Mouse (Mus musculus): ENCODE measurements around the gene Fam19a2. TPM values are rescaled to one million over a fixed set of nuclear protein-coding genes. Genes with fewer than 3 reads are reported as not detected.

Fam19a2 gene
- polyA plus RNA-seq, 1 experiment = 0.31 TPM

GRCm38 (mm10) chr10:123326271-123326670, 62.5 kb downstream of the Fam19a2 start:
- TF ChIP-seq POLR2A (IDR thresholded peaks at IDR 0.05; ENCODE audit: control insufficient read depth, extremely low read depth, insufficient read depth, low read length, poor library complexity) (no peak), CTCF (IDR thresholded peaks at IDR 0.05; ENCODE audit: borderline replicate concordance, control insufficient read depth, extremely low read depth, insufficient read depth, low read length, poor library complexity) (no peak)

GRCm38 (mm10) chr10:123341280-123341679, 77.5 kb downstream of the Fam19a2 start:
- 85% methylated on average over 5 of the region's 5 CpGs for WGBS
- no peak overlapping the region for H3K27ac ChIP-seq (ENCODE audit: control insufficient read depth, insufficient read depth, low read length)
- TF ChIP-seq POLR2A (IDR thresholded peaks at IDR 0.05; ENCODE audit: control insufficient read depth, extremely low read depth, insufficient read depth, low read length, poor library complexity) (no peak), CTCF (IDR thresholded peaks at IDR 0.05; ENCODE audit: borderline replicate concordance, control insufficient read depth, extremely low read depth, insufficient read depth, low read length, poor library complexity) (no peak)

More at GRCm38 (mm10) chr10:123326271-123326670, 62.5 kb downstream of the Fam19a2 start:
- Histone ChIP-seq H3K27ac (ENCODE audit: control insufficient read depth, insufficient read depth, low read length) (no peak overlapping the region), H3K36me3 (ENCODE audit: control insufficient read depth, insufficient read depth, low read length) (no peaks in the 10 kb centered on the region), H3K27me3 (ENCODE audit: control insufficient read depth, insufficient read depth, low read length) (no peaks in the 10 kb centered on the region), H3K4me3 (ENCODE audit: control insufficient read depth, insufficient read depth, low read length) (no peak overlapping the region), H3K4me1 (replicated peaks; ENCODE audit: control insufficient read depth, insufficient read depth, low read length) (no peaks in the 10 kb centered on the region)
- 97% methylated on average over 3 of the region's 3 CpGs for WGBS
- DNase-seq = no peak

GRCm38 (mm10) chr10:123342591-123343236, 78.9 kb downstream of the Fam19a2 start:
- Histone ChIP-seq H3K4me1 (replicated peaks; ENCODE audit: control insufficient read depth, insufficient read depth, low read length) (no peaks in the 10 kb centered on the region), H3K27me3 (ENCODE audit: control insufficient read depth, insufficient read depth, low read length) (no peaks in the 10 kb centered on the region), H3K27ac (ENCODE audit: control insufficient read depth, insufficient read depth, low read length) (no peak overlapping the region), H3K4me3 (ENCODE audit: control insufficient read depth, insufficient read depth, low read length) (no peak overlapping the region), H3K36me3 (ENCODE audit: control insufficient read depth, insufficient read depth, low read length) (no peaks in the 10 kb centered on the region)
- WGBS = 28% methylated on average over 5 of the region's 5 CpGs
- TF ChIP-seq CTCF (IDR thresholded peaks at IDR 0.05; ENCODE audit: borderline replicate concordance, control insufficient read depth, extremely low read depth, insufficient read depth, low read length, poor library complexity) = no peak
- no peak for TF ChIP-seq POLR2A (IDR thresholded peaks at IDR 0.05; ENCODE audit: control insufficient read depth, extremely low read depth, insufficient read depth, low read length, poor library complexity)
- no peak for DNase-seq

More at GRCm38 (mm10) chr10:123341280-123341679, 77.5 kb downstream of the Fam19a2 start:
- no peaks in the 10 kb centered on the region for H3K36me3 ChIP-seq (ENCODE audit: control insufficient read depth, insufficient read depth, low read length)
- no peaks in the 10 kb centered on the region for H3K4me1 ChIP-seq (replicated peaks; ENCODE audit: control insufficient read depth, insufficient read depth, low read length)
- H3K27me3 ChIP-seq (ENCODE audit: control insufficient read depth, insufficient read depth, low read length) = no peaks in the 10 kb centered on the region
- DNase-seq = no peak
- H3K4me3 ChIP-seq (ENCODE audit: control insufficient read depth, insufficient read depth, low read length) = no peak overlapping the region

GRCm38 (mm10) chr10:123346301-123346700, 82.5 kb downstream of the Fam19a2 start:
- no peak for DNase-seq
- Histone ChIP-seq H3K36me3 (ENCODE audit: control insufficient read depth, insufficient read depth, low read length) (no peaks in the 10 kb centered on the region), H3K4me3 (ENCODE audit: control insufficient read depth, insufficient read depth, low read length) (no peak overlapping the region), H3K27ac (ENCODE audit: control insufficient read depth, insufficient read depth, low read length) (no peak overlapping the region), H3K4me1 (replicated peaks; ENCODE audit: control insufficient read depth, insufficient read depth, low read length) (no peaks in the 10 kb centered on the region), H3K27me3 (ENCODE audit: control insufficient read depth, insufficient read depth, low read length) (no peaks in the 10 kb centered on the region)
- WGBS = 95% methylated on average over 8 of the region's 8 CpGs
- TF ChIP-seq CTCF (IDR thresholded peaks at IDR 0.05; ENCODE audit: borderline replicate concordance, control insufficient read depth, extremely low read depth, insufficient read depth, low read length, poor library complexity) (no peak), POLR2A (IDR thresholded peaks at IDR 0.05; ENCODE audit: control insufficient read depth, extremely low read depth, insufficient read depth, low read length, poor library complexity) (no peak)

- TF ChIP-seq POLR2A (IDR thresholded peaks at IDR 0.05; ENCODE audit: control insufficient read depth, extremely low read depth, insufficient read depth, low read length, poor library complexity) = no peak
- TF ChIP-seq CTCF (IDR thresholded peaks at IDR 0.05; ENCODE audit: borderline replicate concordance, control insufficient read depth, extremely low read depth, insufficient read depth, low read length, poor library complexity) = no peak
- no peaks in the 10 kb centered on the region for H3K27me3 ChIP-seq (ENCODE audit: control insufficient read depth, insufficient read depth, low read length)
- H3K27ac ChIP-seq (ENCODE audit: control insufficient read depth, insufficient read depth, low read length) = no peak overlapping the region
- no peak overlapping the region for H3K4me3 ChIP-seq (ENCODE audit: control insufficient read depth, insufficient read depth, low read length)
- WGBS = 94% methylated on average over 5 of the region's 5 CpGs
- H3K4me1 ChIP-seq (replicated peaks; ENCODE audit: control insufficient read depth, insufficient read depth, low read length) = no peaks in the 10 kb centered on the region
- no peak for DNase-seq
- H3K36me3 ChIP-seq (ENCODE audit: control insufficient read depth, insufficient read depth, low read length) = no peaks in the 10 kb centered on the region
These were observed 89.9 kb downstream of the Fam19a2 start for GRCm38 (mm10) chr10:123353667-123354066.

- Histone ChIP-seq H3K4me1 (replicated peaks; ENCODE audit: control insufficient read depth, insufficient read depth, low read length) (no peaks in the 10 kb centered on the region), H3K27ac (ENCODE audit: control insufficient read depth, insufficient read depth, low read length) (no peak overlapping the region), H3K36me3 (ENCODE audit: control insufficient read depth, insufficient read depth, low read length) (no peaks in the 10 kb centered on the region), H3K27me3 (ENCODE audit: control insufficient read depth, insufficient read depth, low read length) (no peaks in the 10 kb centered on the region), H3K4me3 (ENCODE audit: control insufficient read depth, insufficient read depth, low read length) (no peak overlapping the region)
- DNase-seq = no peak
- TF ChIP-seq CTCF (IDR thresholded peaks at IDR 0.05; ENCODE audit: borderline replicate concordance, control insufficient read depth, extremely low read depth, insufficient read depth, low read length, poor library complexity) (no peak), POLR2A (IDR thresholded peaks at IDR 0.05; ENCODE audit: control insufficient read depth, extremely low read depth, insufficient read depth, low read length, poor library complexity) (no peak)
- WGBS = 90% methylated on average over 6 of the region's 6 CpGs
These were observed 93.2 kb downstream of the Fam19a2 start for GRCm38 (mm10) chr10:123357010-123357409.
